Mouse (Mus musculus): Measurements from ENCODE around the gene Sema3a. TPM values are rescaled to one million over a fixed set of nuclear protein-coding genes. Genes with fewer than 3 reads are reported as not detected.

Gene Sema3a
- total RNA-seq, 2 experiments from 2014 or later: 1.6 to 2.8 TPM

DNA sequence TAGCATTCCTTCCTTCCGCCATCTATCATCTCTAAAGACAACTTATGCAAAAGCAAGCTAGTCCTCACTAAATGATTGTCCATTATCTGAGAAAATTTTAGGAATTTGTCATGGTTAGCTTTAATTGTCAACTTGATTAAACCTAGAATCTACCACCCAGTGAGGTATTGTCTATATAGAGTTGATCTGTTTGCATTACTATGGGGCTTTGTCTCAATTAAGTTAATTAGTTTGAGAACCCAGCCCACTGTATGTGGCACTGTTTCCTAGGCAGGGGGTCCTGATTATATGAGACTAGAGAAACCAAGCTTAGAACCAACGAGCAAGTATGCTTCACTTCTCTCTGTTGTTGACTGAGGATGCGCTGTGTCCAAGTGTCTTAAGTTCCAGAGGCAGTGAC, 194.9 kb downstream of the Sema3a start:
- no peak for DNase-seq

- DNase-seq: no peak
These were observed 202.1 kb downstream of the Sema3a start for GRCm38 (mm10) chr5:13327281-13327680.

GRCm38 (mm10) chr5:13331412-13331811, 206.2 kb downstream of the Sema3a start:
- DNase-seq: no peak

DNA sequence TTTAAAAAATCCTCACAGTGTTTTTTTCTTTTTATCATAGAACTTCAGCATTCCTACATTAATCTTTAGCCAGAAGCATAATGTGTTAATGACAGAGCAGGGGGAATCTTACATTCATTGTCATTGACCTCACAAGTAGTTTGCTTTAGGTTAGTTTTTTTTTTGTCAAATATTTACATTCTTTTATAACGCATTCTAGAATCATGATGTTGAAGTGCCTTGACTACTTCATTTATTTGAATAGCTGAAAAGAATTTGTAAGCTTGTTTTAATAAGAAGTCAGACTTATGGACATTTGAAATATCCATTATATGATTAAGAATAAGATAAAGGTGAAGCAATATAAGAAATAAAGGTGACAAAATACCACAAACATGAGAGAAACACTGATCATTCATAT, 212.5 kb downstream of the Sema3a start:
- no peak for DNase-seq

GRCm38 (mm10) chr5:13347068-13347467, 221.9 kb downstream of the Sema3a start:
- DNase-seq: no peak

GRCm38 (mm10) chr5:13351611-13352010, 226.4 kb downstream of the Sema3a start:
- no peak for DNase-seq

DNA sequence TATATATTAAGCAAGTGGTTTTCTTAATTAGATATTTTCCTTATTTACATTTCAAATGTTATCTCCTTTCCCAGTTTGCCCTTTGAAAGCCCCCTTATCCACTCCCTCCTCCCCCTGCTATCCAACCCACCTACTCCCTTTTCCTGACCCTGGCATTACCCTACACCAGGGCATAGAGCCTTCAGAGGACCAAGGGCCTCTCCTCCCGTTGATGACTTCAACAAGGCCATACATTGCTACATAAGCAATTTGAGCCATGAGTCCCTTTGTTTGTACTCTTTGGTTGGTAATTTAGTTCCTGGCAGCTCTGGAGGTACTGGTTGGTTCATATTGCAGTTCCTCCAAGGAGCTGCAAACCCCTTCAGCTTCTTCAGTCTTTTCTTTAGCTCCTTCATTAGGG, 227.8 kb downstream of the Sema3a start:
- no peak for DNase-seq

- DNase-seq: no peak
These were observed 228.3 kb downstream of the Sema3a start for GRCm38 (mm10) chr5:13353539-13353938.

DNA sequence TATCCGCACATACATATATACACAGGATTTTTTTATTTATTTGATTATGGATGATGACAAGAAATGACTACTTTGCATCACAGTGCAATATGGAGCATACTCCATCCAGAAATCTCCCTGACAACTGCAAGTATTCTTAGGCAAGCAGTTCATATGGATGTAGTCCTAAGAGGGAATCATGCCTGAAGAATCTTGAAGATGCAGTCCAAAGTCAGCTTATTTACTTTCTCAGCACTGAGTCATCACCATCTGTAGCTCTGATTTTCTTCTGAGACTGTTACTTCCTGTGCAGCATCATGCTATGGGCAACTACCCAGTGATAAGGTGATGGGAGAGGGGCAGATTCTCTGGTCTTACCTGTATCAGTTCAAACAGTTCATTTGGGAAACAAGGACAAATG, 229.7 kb downstream of the Sema3a start:
- no peak for DNase-seq

DNA sequence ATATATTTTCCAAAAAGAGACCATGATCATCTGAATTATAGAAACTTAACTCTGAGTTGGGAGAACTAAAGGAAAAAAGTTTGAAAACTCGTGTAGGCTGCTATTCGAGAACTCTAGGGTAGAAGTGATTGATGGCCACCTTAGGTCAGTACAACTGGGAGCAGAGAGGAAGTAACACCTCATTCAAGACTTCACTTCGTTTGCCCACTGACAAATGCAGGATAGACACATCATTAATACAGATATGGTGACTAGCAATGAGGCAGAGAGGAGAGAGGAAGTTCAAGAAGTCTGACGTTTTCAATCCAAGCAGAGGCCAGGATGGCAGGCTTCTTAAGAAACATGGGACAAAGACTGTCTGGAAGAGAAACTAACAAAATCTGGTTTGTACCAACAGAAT, 233.6 kb downstream of the Sema3a start:
- DNase-seq: no peak

- DNase-seq: no peak
These were observed 235.5 kb downstream of the Sema3a start for GRCm38 (mm10) chr5:13360711-13361110.

- no peak for DNase-seq
These were observed 239.9 kb downstream of the Sema3a start for GRCm38 (mm10) chr5:13365108-13365507.

GRCm38 (mm10) chr5:13379223-13379622, 254.0 kb downstream of the Sema3a start:
- no peak for DNase-seq

DNA sequence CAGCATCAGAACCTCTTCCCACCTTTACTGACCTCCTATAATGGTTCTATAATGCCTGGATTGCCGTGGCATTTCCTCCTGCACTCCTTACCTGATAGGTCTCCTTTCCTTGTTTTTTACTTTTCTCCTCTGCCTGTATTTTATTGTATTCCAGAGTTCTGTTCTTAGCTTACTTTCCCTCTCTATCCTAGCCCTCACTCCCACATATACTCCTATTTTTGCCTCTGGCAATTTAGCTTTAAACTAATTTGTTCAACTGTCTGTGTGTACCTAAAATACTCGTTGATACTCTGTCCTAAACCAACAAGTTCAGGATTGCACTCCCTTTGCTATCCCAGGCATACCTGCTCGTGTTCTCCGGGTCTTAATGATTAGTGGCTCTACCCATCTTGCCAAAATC, 258.8 kb downstream of the Sema3a start:
- no peak for DNase-seq

- no peak for DNase-seq
These were observed 259.5 kb downstream of the Sema3a start for GRCm38 (mm10) chr5:13384714-13385113.

DNA sequence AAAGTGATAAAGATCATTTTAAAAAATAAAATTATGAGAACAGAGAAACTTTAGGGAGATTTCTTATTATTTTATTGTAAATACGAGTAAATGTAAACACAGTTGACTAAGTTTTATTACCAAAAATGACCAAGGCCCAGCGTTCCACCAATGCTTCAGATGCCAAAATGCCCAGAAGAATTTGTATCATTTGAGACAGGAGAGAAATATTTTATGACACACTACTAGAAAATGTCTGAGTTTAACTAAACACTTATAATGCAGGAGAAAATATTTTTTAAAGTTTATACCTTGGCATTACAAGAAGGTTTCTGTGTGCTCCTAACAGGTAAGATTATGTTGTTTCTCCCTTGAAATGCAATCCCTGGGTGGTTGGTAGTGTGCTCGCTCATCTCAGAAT, 261.4 kb downstream of the Sema3a start:
- DNase-seq: no peak

DNA sequence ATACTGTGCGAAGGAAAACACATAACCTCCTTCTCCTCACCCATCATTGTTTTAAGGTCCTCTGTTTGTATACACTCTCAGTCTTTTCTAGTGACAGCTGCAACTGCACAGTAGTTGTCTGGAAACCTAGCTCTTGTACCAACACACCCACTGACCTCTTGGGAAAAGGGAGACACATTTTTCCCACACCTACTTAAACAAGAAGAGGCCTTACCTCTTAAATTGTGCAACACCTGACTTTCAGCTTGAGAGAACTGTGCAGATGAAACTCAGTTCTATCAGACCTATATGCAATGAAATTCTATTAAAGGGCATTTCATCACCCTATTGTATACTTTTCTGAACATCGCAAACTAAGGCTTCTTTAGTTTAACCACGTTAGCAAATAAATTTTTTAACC, 262.5 kb downstream of the Sema3a start:
- no peak for DNase-seq

- no peak for DNase-seq
These were observed 264.8 kb downstream of the Sema3a start for GRCm38 (mm10) chr5:13389995-13390394.

GRCm38 (mm10) chr5:13405432-13405831, 280.2 kb downstream of the Sema3a start:
- no peak for DNase-seq

DNA sequence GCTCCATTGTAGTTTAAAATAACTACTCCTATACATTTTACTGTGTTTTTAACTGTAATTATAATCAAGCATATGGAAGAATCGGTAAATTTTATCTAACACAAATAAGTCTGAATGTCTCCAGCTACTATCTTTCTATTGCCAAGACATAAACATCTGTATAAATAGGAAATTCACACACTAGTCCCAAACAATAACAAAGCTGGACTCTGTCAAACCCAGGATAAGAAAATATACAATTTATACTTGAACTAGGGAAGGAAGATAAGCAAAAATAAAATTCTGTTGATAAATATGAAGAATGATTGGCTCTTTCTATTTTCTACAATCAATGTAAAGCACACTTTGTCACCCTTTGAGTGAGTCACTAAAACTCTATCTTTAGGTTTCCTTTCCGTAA, 280.9 kb downstream of the Sema3a start:
- DNase-seq: no peak

- DNase-seq: no peak
These were observed 286.7 kb downstream of the Sema3a start for GRCm38 (mm10) chr5:13411920-13412319.

DNA sequence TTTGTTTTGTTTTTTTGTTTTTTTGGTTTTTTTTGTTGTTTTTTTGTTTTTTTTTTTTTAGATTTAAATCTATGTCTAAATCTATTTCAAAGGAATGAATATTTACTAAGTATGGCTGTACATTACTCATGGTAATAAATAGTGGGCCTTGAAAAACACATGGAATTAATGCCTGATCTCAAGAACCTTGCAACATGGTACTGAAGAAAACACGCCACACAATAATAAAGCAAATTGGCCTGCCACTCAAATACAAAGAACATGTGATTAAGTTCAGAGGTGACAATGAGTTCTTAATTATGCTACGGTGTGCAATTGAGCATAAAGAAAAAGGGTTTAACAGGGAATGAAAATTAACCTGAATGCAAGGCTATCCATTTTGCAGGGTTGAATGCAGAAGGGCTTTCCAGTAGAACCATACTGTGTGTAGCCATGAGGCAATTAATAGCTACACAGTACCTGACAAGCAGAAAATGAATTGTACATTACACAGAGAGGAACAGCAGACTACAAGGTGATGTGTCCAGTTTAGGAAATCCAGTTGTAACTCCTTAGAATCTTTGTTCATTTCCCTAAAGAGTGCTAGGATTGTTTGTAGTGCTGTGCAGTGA, 288.8 kb downstream of the Sema3a start:
- DNase-seq: no peak

- DNase-seq: no peak
These were observed 291.9 kb downstream of the Sema3a start for GRCm38 (mm10) chr5:13416960-13417710.

- DNase-seq: no peak
These were observed 296.2 kb downstream of the Sema3a start for GRCm38 (mm10) chr5:13421276-13421925.

Data from adrenal gland, postnatal 10 days (tissue).